Mouse (Mus musculus): ENCODE results near the gene Man2a2. TPM values are rescaled to one million over a fixed set of nuclear protein-coding genes. Genes with fewer than 3 reads are reported as not detected.

Man2a2 gene
- polyA plus RNA-seq, 1 experiment from 2014 or later = 22.3 TPM

- no peaks in the 10 kb centered on the region for H3K27me3 ChIP-seq
- no peak overlapping the region for H3K9ac ChIP-seq
- peaks cover 51% of the 10 kb centered on the region for H3K36me3 ChIP-seq
- H3K4me1 ChIP-seq = peaks cover 20% of the 10 kb centered on the region
- no peak overlapping the region for H3K4me3 ChIP-seq
- no peak overlapping the region for H3K4me2 ChIP-seq
- WGBS = 97% methylated on average over 7 of the region's 7 CpGs
- no peak for ATAC-seq (ENCODE audit: borderline replicate concordance, extremely low read depth, low FRiP score, low TSS enrichment)
- H3K27ac ChIP-seq = no peak overlapping the region
- H3K9me3 ChIP-seq = no peaks in the 10 kb centered on the region
Observed at GRCm38 (mm10) chr7:80367232-80367631, 3.9 kb downstream of the Man2a2 start.

GRCm38 (mm10) chr7:80365759-80366158 lies 5.4 kb downstream of the Man2a2 start:
- Histone ChIP-seq H3K4me1 (peaks cover 20% of the 10 kb centered on the region), H3K4me2 (no peak overlapping the region), H3K9ac (no peak overlapping the region), H3K36me3 (peaks cover 62% of the 10 kb centered on the region), H3K27ac (no peak overlapping the region), H3K9me3 (no peaks in the 10 kb centered on the region), H3K27me3 (no peaks in the 10 kb centered on the region), H3K4me3 (no peak overlapping the region)
- WGBS = 53% methylated on average over 2 of the region's 2 CpGs
- no peak for ATAC-seq (ENCODE audit: borderline replicate concordance, extremely low read depth, low FRiP score, low TSS enrichment)

GRCm38 (mm10) chr7:80360435-80360834 lies 10.7 kb downstream of the Man2a2 start:
- Histone ChIP-seq H3K27ac (no peak overlapping the region), H3K9me3 (no peaks in the 10 kb centered on the region), H3K27me3 (no peaks in the 10 kb centered on the region), H3K4me1 (no peaks in the 10 kb centered on the region), H3K4me2 (no peak overlapping the region), H3K4me3 (no peak overlapping the region), H3K9ac (no peak overlapping the region), H3K36me3 (peaks cover 81% of the 10 kb centered on the region)
- WGBS = 60% methylated on average over 3 of the region's 3 CpGs
- ATAC-seq (ENCODE audit: borderline replicate concordance, extremely low read depth, low FRiP score, low TSS enrichment) = no peak

- Histone ChIP-seq H3K9me3 (no peaks in the 10 kb centered on the region), H3K4me3 (no peak overlapping the region), H3K27me3 (no peaks in the 10 kb centered on the region), H3K27ac (no peak overlapping the region), H3K9ac (no peak overlapping the region), H3K4me2 (no peak overlapping the region), H3K4me1 (no peaks in the 10 kb centered on the region), H3K36me3 (peaks cover 70% of the 10 kb centered on the region)
- no peak for ATAC-seq (ENCODE audit: borderline replicate concordance, extremely low read depth, low FRiP score, low TSS enrichment)
- WGBS = 82% methylated on average over 4 of the region's 4 CpGs
Observed at GRCm38 (mm10) chr7:80358039-80358438, 13.1 kb downstream of the Man2a2 start.

GRCm38 (mm10) chr7:80357156-80357555 lies 14.0 kb downstream of the Man2a2 start:
- Histone ChIP-seq H3K36me3 (peaks cover 69% of the 10 kb centered on the region), H3K9ac (no peak overlapping the region), H3K27ac (no peak overlapping the region), H3K9me3 (no peaks in the 10 kb centered on the region), H3K4me3 (no peak overlapping the region), H3K4me1 (no peaks in the 10 kb centered on the region), H3K27me3 (no peaks in the 10 kb centered on the region), H3K4me2 (no peak overlapping the region)
- no peak for ATAC-seq (ENCODE audit: borderline replicate concordance, extremely low read depth, low FRiP score, low TSS enrichment)
- WGBS = 73% methylated on average over 8 of the region's 8 CpGs

- H3K36me3 ChIP-seq = peaks cover 69% of the 10 kb centered on the region
- H3K9me3 ChIP-seq = no peaks in the 10 kb centered on the region
- no peak overlapping the region for H3K27ac ChIP-seq
- no peak overlapping the region for H3K4me3 ChIP-seq
- H3K9ac ChIP-seq = no peak overlapping the region
- H3K4me1 ChIP-seq = no peaks in the 10 kb centered on the region
- WGBS = 87% methylated on average over 13 of the region's 13 CpGs
- H3K4me2 ChIP-seq = no peak overlapping the region
- H3K27me3 ChIP-seq = no peaks in the 10 kb centered on the region
- no peak for ATAC-seq (ENCODE audit: borderline replicate concordance, extremely low read depth, low FRiP score, low TSS enrichment)
Observed at GRCm38 (mm10) chr7:80356351-80356750, 14.8 kb downstream of the Man2a2 start.

GRCm38 (mm10) chr7:80352920-80353319 lies 18.3 kb downstream of the Man2a2 start:
- 87% methylated on average over 8 of the region's 8 CpGs for WGBS
- H3K4me2 ChIP-seq = no peak overlapping the region
- H3K4me1 ChIP-seq = peaks cover 8% of the 10 kb centered on the region
- H3K9ac ChIP-seq = no peak overlapping the region
- no peak overlapping the region for H3K27ac ChIP-seq
- no peak overlapping the region for H3K4me3 ChIP-seq
- H3K9me3 ChIP-seq = no peaks in the 10 kb centered on the region
- H3K36me3 ChIP-seq = peaks cover 53% of the 10 kb centered on the region
- no peak for ATAC-seq (ENCODE audit: borderline replicate concordance, extremely low read depth, low FRiP score, low TSS enrichment)
- H3K27me3 ChIP-seq = no peaks in the 10 kb centered on the region

- WGBS = 71% methylated on average over 2 of the region's 2 CpGs
- no peak for ATAC-seq (ENCODE audit: borderline replicate concordance, extremely low read depth, low FRiP score, low TSS enrichment)
- no peaks in the 10 kb centered on the region for H3K9me3 ChIP-seq
Observed at GRCm38 (mm10) chr7:80350808-80351207, 20.4 kb downstream of the Man2a2 start.

GRCm38 (mm10) chr7:80347670-80348586 lies 23.2 kb downstream of the Man2a2 start:
- no peak overlapping the region for H3K4me3 ChIP-seq
- peaks cover 26% of the 10 kb centered on the region for H3K4me1 ChIP-seq
- peak; percentile 67 for ATAC-seq (ENCODE audit: borderline replicate concordance, extremely low read depth, low FRiP score, low TSS enrichment)
- peak overlapping the region; percentile 22; the same call in 1 of the 2 replicates for H3K4me2 ChIP-seq
- no peak overlapping the region for H3K9ac ChIP-seq
- H3K9me3 ChIP-seq = no peaks in the 10 kb centered on the region
- peaks cover 27% of the 10 kb centered on the region for H3K36me3 ChIP-seq
- H3K27me3 ChIP-seq = no peaks in the 10 kb centered on the region
- WGBS = 45% methylated on average over 13 of the region's 13 CpGs
- H3K27ac ChIP-seq = peak overlapping the region; percentile 85

More at GRCm38 (mm10) chr7:80350808-80351207, 20.4 kb downstream of the Man2a2 start:
- Histone ChIP-seq H3K27me3 (no peaks in the 10 kb centered on the region), H3K27ac (no peak overlapping the region), H3K4me2 (no peak overlapping the region), H3K9ac (no peak overlapping the region), H3K4me1 (peaks cover 19% of the 10 kb centered on the region), H3K36me3 (peaks cover 37% of the 10 kb centered on the region), H3K4me3 (no peak overlapping the region)

- Histone ChIP-seq H3K27ac (no peak overlapping the region), H3K9ac (no peak overlapping the region), H3K4me2 (no peak overlapping the region), H3K4me1 (peaks cover 31% of the 10 kb centered on the region), H3K9me3 (no peaks in the 10 kb centered on the region), H3K4me3 (no peak overlapping the region), H3K36me3 (peaks cover 18% of the 10 kb centered on the region), H3K27me3 (no peaks in the 10 kb centered on the region)
- ATAC-seq (ENCODE audit: borderline replicate concordance, extremely low read depth, low FRiP score, low TSS enrichment) = no peak
- WGBS = 63% methylated on average over 5 of the region's 5 CpGs
Observed at GRCm38 (mm10) chr7:80346830-80347229, 24.3 kb downstream of the Man2a2 start.

- H3K4me2 ChIP-seq = no peak overlapping the region
- no peaks in the 10 kb centered on the region for H3K9me3 ChIP-seq
- H3K9ac ChIP-seq = no peak overlapping the region
- no peak overlapping the region for H3K4me3 ChIP-seq
- H3K36me3 ChIP-seq = peaks cover 13% of the 10 kb centered on the region
- peaks cover 33% of the 10 kb centered on the region for H3K4me1 ChIP-seq
- 86% methylated on average over 9 of the region's 9 CpGs for WGBS
- no peak overlapping the region for H3K27ac ChIP-seq
- ATAC-seq (ENCODE audit: borderline replicate concordance, extremely low read depth, low FRiP score, low TSS enrichment) = no peak
- no peaks in the 10 kb centered on the region for H3K27me3 ChIP-seq
Observed at GRCm38 (mm10) chr7:80346173-80346572, 25.0 kb downstream of the Man2a2 start.

- Histone ChIP-seq H3K9me3 (no peaks in the 10 kb centered on the region), H3K27me3 (no peaks in the 10 kb centered on the region), H3K9ac (peak overlapping the region; percentile 80), H3K27ac (peak overlapping the region; percentile 57; the same call in 1 of the 2 replicates), H3K4me2 (peak overlapping the region; percentile 85), H3K36me3 (no peaks in the 10 kb centered on the region), H3K4me3 (peak overlapping the region; percentile 57), H3K4me1 (peaks cover 49% of the 10 kb centered on the region)
- WGBS = 23% methylated on average over 19 of the region's 19 CpGs
- ATAC-seq (ENCODE audit: borderline replicate concordance, extremely low read depth, low FRiP score, low TSS enrichment) = no peak
Observed at GRCm38 (mm10) chr7:80343270-80344018, 27.7 kb downstream of the Man2a2 start.
